Mouse (Mus musculus) E14TG2a.4 (cell line): ENCODE results near the gene Ptpra.

Experiments
- CTCF ChIP-seq: conservative IDR thresholded peaks from 2 replicates; pipeline ENCODE4 v1.5.1; 2014; ENCODE audit warnings: low read length
- POU5F1 ChIP-seq: IDR thresholded peaks from 2 replicates; pipeline ENCODE4 v1.6.1; 2014; ENCODE audit warnings: low read length, borderline replicate concordance

DNA sequence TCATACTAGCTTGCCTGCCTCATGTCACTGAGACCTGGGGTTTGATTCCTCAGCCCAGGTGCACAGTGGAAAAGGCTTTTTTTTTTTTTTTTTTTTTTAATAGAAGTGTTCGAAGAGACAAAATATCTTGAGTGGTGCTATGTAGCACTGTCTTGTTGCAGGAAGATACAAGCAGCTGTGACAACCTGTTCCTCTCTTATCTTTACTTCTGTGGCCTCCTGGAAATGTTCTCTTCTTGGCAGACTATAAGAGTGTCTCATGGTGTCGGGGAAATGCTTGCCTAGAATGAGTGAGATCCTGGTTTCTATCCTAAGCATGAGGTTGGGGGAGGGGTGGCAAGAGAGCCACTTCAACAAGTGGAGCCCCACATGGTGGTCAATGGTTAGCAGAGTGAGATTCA is 138.3 kb downstream of the Ptpra start:
- TF ChIP-seq CTCF (no peak), POU5F1 (no peak)
